Mouse (Mus musculus): Measurements from ENCODE around the gene Galnt12.

DNA sequence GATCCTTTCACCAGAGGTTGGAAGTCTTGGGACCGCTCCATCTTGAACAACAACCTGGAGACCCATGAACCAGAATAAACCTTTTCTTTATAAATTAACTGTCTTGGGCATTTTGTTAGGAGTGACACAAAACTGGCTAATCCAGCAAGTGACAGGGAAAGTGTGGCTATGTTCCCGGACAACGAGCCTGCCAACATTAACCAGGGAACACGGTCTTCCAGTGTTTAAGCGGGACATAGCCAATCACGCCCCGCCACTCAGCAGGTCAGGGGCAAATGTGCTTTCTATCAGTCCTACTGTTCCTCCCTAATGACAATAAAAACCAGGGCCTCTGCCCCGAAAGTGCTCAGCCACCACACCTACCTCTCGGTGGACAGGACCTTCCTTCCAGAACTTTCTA is 47.8 kb upstream of the Galnt12 start:
- no peak for TF ChIP-seq CTCF (IDR thresholded peaks at IDR 0.05; ENCODE audit: borderline replicate concordance, extremely low read depth, insufficient read depth, insufficient read length)
- TF ChIP-seq POLR2A (IDR thresholded peaks at IDR 0.05; ENCODE audit: borderline replicate concordance, extremely low read depth, insufficient read depth, insufficient read length, poor library complexity, severe bottlenecking), result no peak
